Mouse (Mus musculus) liver, postnatal 0 days (tissue): ENCODE measurements at regions not wholly inside any gene's neighbourhood (a gene's known extent, or its start where the extent isn't known, plus 50 kb on each side); places are given as distances from the start of the nearest gene placed in this dataset.

Experiments
- CTCF ChIP-seq: sonication (generic); IDR thresholded peaks from 2 replicates; pipeline ENCODE4 v1.5.1; 2016; ENCODE audit warnings: antibody characterized with exemption, low read depth
- EP300 ChIP-seq: IDR thresholded peaks from 2 replicates; pipeline ENCODE4 v1.6.1; 2016; ENCODE audit warnings: antibody characterized with exemption, low read depth, mild to moderate bottlenecking

DNA sequence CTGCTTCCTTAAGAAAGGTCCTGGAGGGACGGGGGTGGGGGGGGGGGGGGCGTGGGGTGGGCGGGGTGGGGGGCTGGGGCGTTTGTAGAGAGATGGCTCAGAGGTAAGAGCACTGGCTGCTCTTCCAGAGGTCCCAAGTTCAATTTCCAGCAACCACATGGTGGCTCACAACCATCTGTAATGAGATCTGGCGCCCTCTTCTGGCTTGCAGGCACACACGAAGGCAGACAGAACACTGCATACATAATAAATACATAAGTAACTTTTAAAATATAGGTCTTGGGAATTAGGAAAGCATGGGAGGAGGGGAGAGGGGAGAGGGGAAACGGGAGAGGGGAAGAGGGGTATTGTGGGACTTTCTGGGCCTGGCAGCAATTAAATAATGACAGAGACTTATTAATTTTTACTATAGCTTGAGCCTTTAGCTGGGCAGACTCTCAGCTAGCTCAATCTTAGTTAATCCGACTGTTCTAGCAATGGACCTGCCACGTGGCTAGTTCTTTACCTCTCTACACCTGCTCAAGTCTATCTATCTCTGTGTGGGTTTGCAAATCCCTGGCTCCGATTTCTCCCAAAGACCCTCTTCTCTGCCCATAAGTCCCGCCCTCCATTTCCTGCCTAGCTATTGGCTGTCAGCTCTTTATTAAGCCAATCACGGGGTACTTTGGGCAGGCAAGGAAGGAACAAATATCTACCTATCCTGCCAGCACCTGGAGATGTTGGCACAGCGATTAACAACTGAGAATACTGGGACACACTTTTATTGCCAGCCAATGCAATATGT is 64.1 kb upstream of the Rpl34 start:
- TF ChIP-seq CTCF = peak; percentile 47
- no peak for TF ChIP-seq EP300
